In genomic region chr11:11714676-11715075, GRCm38 (mm10) we compare ENCODE assay signal across 17 mouse cellular contexts.
"Had no signal": no experiment of that assay in that cellular context is flagged by ENCODE, and none has a peak within 500 bp of the region (broad histone marks: within the 10 kb centered on the region; RNA-seq: fewer than 3 reads in every experiment).

No protein-coding gene starts in this region.

- H3K4me3 ChIP-seq: intestine, embryonic 15.5 days; kidney, embryonic 15.5 days; limb, embryonic 12.5 days; megakaryocyte, embryonic 14.5 days; midbrain, embryonic 12.5 days; neural tube, embryonic 13.5 days had no signal

- H3K4me1 ChIP-seq: intestine, embryonic 15.5 days; kidney, embryonic 15.5 days; limb, embryonic 12.5 days; midbrain, embryonic 12.5 days; neural tube, embryonic 13.5 days had no signal

- H3K9ac ChIP-seq: intestine, embryonic 15.5 days; kidney, embryonic 15.5 days; limb, embryonic 12.5 days; midbrain, embryonic 12.5 days; neural tube, embryonic 13.5 days had no signal

- H3K36me3 ChIP-seq: intestine, embryonic 15.5 days; kidney, embryonic 15.5 days; limb, embryonic 12.5 days; midbrain, embryonic 12.5 days; neural tube, embryonic 13.5 days had no signal

- ATAC-seq: intestine, embryonic 15.5 days; lung, postnatal 0 days; midbrain, embryonic 16.5 days had no signal

- H3K27ac ChIP-seq: intestine, embryonic 15.5 days; kidney, embryonic 15.5 days; limb, embryonic 12.5 days; midbrain, embryonic 12.5 days; neural tube, embryonic 13.5 days; stomach, postnatal 0 days had no signal

- H3K27me3 ChIP-seq: intestine, embryonic 15.5 days; kidney, embryonic 15.5 days; megakaryocyte, embryonic 14.5 days; midbrain, embryonic 12.5 days; neural tube, embryonic 13.5 days had no signal

- H3K4me2 ChIP-seq: intestine, embryonic 15.5 days; kidney, embryonic 15.5 days; limb, embryonic 12.5 days; midbrain, embryonic 12.5 days; neural tube, embryonic 13.5 days had no signal

- DNase-seq: kidney, adult 2 months; kidney, postnatal 14 days; layer of hippocampus, adult 9-11 months; layer of hippocampus, postnatal 36 days; lung, adult 2 months; lung, postnatal 4 days; right cerebral cortex, postnatal 14 days; thymus, postnatal 14 days had no signal

- H3K9me3 ChIP-seq: intestine, embryonic 15.5 days; kidney, embryonic 15.5 days; limb, embryonic 12.5 days; megakaryocyte, embryonic 14.5 days; midbrain, embryonic 12.5 days; neural tube, embryonic 13.5 days had no signal
